Mouse (Mus musculus): ENCODE data around the gene Ly6g5b. TPM values are rescaled to one million over a fixed set of nuclear protein-coding genes. Genes with fewer than 3 reads are reported as not detected.

Gene Ly6g5b
- polyA plus RNA-seq, 1 experiment from 2014 or later: 0.53 TPM

- Histone ChIP-seq H3K4me1 (ENCODE audit: control insufficient read depth, insufficient read depth, low read length) (no peaks in the 10 kb centered on the region), H3K27me3 (ENCODE audit: control insufficient read depth, insufficient read depth, low read length) (no peaks in the 10 kb centered on the region), H3K9me3 (replicated peaks; ENCODE audit: control insufficient read depth, low read length) (no peaks in the 10 kb centered on the region), H3K4me2 (ENCODE audit: low read depth, low read length) (no peak overlapping the region), H3K27ac (ENCODE audit: low read length) (no peak overlapping the region), H3K4me3 (replicated peaks; ENCODE audit: low read length) (no peak overlapping the region), H3K9ac (ENCODE audit: low read length) (no peak overlapping the region), H3K36me3 (ENCODE audit: control insufficient read depth, insufficient read depth, low read length) (peaks cover 15% of the 10 kb centered on the region; the same call in 1 of the 2 replicates)
- 56% methylated on average over 6 of the region's 6 CpGs for WGBS
- ATAC-seq (ENCODE audit: insufficient read depth, low FRiP score): no peak
Observed at GRCm38 (mm10) chr17:35103221-35103690, 12.0 kb downstream of the Ly6g5b start.

- Histone ChIP-seq H3K9ac (ENCODE audit: low read length) (no peak overlapping the region; the same call in 1 of the 2 replicates), H3K36me3 (ENCODE audit: control insufficient read depth, insufficient read depth, low read length) (peaks cover 19% of the 10 kb centered on the region; the same call in 1 of the 2 replicates), H3K27me3 (ENCODE audit: control insufficient read depth, insufficient read depth, low read length) (no peaks in the 10 kb centered on the region), H3K9me3 (replicated peaks; ENCODE audit: control insufficient read depth, low read length) (no peaks in the 10 kb centered on the region), H3K4me2 (ENCODE audit: low read depth, low read length) (no peak overlapping the region), H3K27ac (ENCODE audit: low read length) (no peak overlapping the region), H3K4me1 (ENCODE audit: control insufficient read depth, insufficient read depth, low read length) (no peaks in the 10 kb centered on the region), H3K4me3 (replicated peaks; ENCODE audit: low read length) (no peak overlapping the region)
- WGBS: 71% methylated on average over 8 of the region's 8 CpGs
- no peak; the same call in 1 of the 2 replicates for ATAC-seq (ENCODE audit: insufficient read depth, low FRiP score)
Observed at GRCm38 (mm10) chr17:35102299-35102698, 12.9 kb downstream of the Ly6g5b start.

- no peak overlapping the region for H3K27ac ChIP-seq (ENCODE audit: low read length)
- H3K4me2 ChIP-seq (ENCODE audit: low read depth, low read length): no peak overlapping the region
- H3K36me3 ChIP-seq (ENCODE audit: control insufficient read depth, insufficient read depth, low read length): peaks cover 23% of the 10 kb centered on the region; the same call in 1 of the 2 replicates
- H3K4me1 ChIP-seq (ENCODE audit: control insufficient read depth, insufficient read depth, low read length): no peaks in the 10 kb centered on the region
- H3K27me3 ChIP-seq (ENCODE audit: control insufficient read depth, insufficient read depth, low read length): no peaks in the 10 kb centered on the region
- WGBS: 87% methylated on average over 11 of the region's 11 CpGs
- no peak overlapping the region for H3K9ac ChIP-seq (ENCODE audit: low read length)
- no peaks in the 10 kb centered on the region for H3K9me3 ChIP-seq (replicated peaks; ENCODE audit: control insufficient read depth, low read length)
- no peak overlapping the region for H3K4me3 ChIP-seq (replicated peaks; ENCODE audit: low read length)
- ATAC-seq (ENCODE audit: insufficient read depth, low FRiP score): no peak
Observed at GRCm38 (mm10) chr17:35101161-35101560, 14.1 kb downstream of the Ly6g5b start.

- Histone ChIP-seq H3K9ac (ENCODE audit: low read length) (no peak overlapping the region), H3K4me2 (ENCODE audit: low read depth, low read length) (no peak overlapping the region), H3K27ac (ENCODE audit: low read length) (no peak overlapping the region), H3K36me3 (ENCODE audit: control insufficient read depth, insufficient read depth, low read length) (peaks cover 23% of the 10 kb centered on the region; the same call in 1 of the 2 replicates), H3K27me3 (ENCODE audit: control insufficient read depth, insufficient read depth, low read length) (no peaks in the 10 kb centered on the region), H3K4me3 (replicated peaks; ENCODE audit: low read length) (no peak overlapping the region), H3K4me1 (ENCODE audit: control insufficient read depth, insufficient read depth, low read length) (no peaks in the 10 kb centered on the region), H3K9me3 (replicated peaks; ENCODE audit: control insufficient read depth, low read length) (no peaks in the 10 kb centered on the region)
- WGBS: 52% methylated on average over 10 of the region's 10 CpGs
- no peak for ATAC-seq (ENCODE audit: insufficient read depth, low FRiP score)
Observed at GRCm38 (mm10) chr17:35100196-35100765, 14.9 kb downstream of the Ly6g5b start.

- Histone ChIP-seq H3K27ac (ENCODE audit: low read length) (no peak overlapping the region), H3K4me1 (ENCODE audit: control insufficient read depth, insufficient read depth, low read length) (no peaks in the 10 kb centered on the region), H3K9ac (ENCODE audit: low read length) (no peak overlapping the region), H3K4me2 (ENCODE audit: low read depth, low read length) (no peak overlapping the region), H3K27me3 (ENCODE audit: control insufficient read depth, insufficient read depth, low read length) (no peaks in the 10 kb centered on the region), H3K4me3 (replicated peaks; ENCODE audit: low read length) (no peak overlapping the region), H3K36me3 (ENCODE audit: control insufficient read depth, insufficient read depth, low read length) (peaks cover 21% of the 10 kb centered on the region; the same call in 1 of the 2 replicates), H3K9me3 (replicated peaks; ENCODE audit: control insufficient read depth, low read length) (no peaks in the 10 kb centered on the region)
- ATAC-seq (ENCODE audit: insufficient read depth, low FRiP score): no peak
- 88% methylated on average over 12 of the region's 12 CpGs for WGBS
Observed at GRCm38 (mm10) chr17:35097164-35097655, 18.0 kb downstream of the Ly6g5b start.

- H3K9me3 ChIP-seq (replicated peaks; ENCODE audit: control insufficient read depth, low read length): no peaks in the 10 kb centered on the region
- no peak overlapping the region for H3K27ac ChIP-seq (ENCODE audit: low read length)
- H3K4me2 ChIP-seq (ENCODE audit: low read depth, low read length): no peak overlapping the region
- no peaks in the 10 kb centered on the region for H3K27me3 ChIP-seq (ENCODE audit: control insufficient read depth, insufficient read depth, low read length)
- peaks cover 20% of the 10 kb centered on the region; the same call in 1 of the 2 replicates for H3K36me3 ChIP-seq (ENCODE audit: control insufficient read depth, insufficient read depth, low read length)
- no peaks in the 10 kb centered on the region for H3K4me1 ChIP-seq (ENCODE audit: control insufficient read depth, insufficient read depth, low read length)
- ATAC-seq (ENCODE audit: insufficient read depth, low FRiP score): no peak
- H3K4me3 ChIP-seq (replicated peaks; ENCODE audit: low read length): no peak overlapping the region
- H3K9ac ChIP-seq (ENCODE audit: low read length): no peak overlapping the region
- 87% methylated on average over 12 of the region's 12 CpGs for WGBS
Observed at GRCm38 (mm10) chr17:35096597-35096996, 18.6 kb downstream of the Ly6g5b start.

- WGBS: 87% methylated on average over 15 of the region's 15 CpGs
- Histone ChIP-seq H3K4me1 (ENCODE audit: control insufficient read depth, insufficient read depth, low read length) (peaks cover 4% of the 10 kb centered on the region), H3K27ac (ENCODE audit: low read length) (no peak overlapping the region), H3K9me3 (replicated peaks; ENCODE audit: control insufficient read depth, low read length) (no peaks in the 10 kb centered on the region), H3K4me2 (ENCODE audit: low read depth, low read length) (no peak overlapping the region), H3K9ac (ENCODE audit: low read length) (no peak overlapping the region), H3K27me3 (ENCODE audit: control insufficient read depth, insufficient read depth, low read length) (no peaks in the 10 kb centered on the region), H3K36me3 (ENCODE audit: control insufficient read depth, insufficient read depth, low read length) (peaks cover 23% of the 10 kb centered on the region; the same call in 1 of the 2 replicates), H3K4me3 (replicated peaks; ENCODE audit: low read length) (no peak overlapping the region)
- no peak for ATAC-seq (ENCODE audit: insufficient read depth, low FRiP score)
Observed at GRCm38 (mm10) chr17:35094475-35095365, 20.5 kb downstream of the Ly6g5b start.

GRCm38 (mm10) chr17:35092403-35093198 lies 22.6 kb downstream of the Ly6g5b start:
- H3K9ac ChIP-seq (ENCODE audit: low read length): no peak overlapping the region
- H3K4me2 ChIP-seq (ENCODE audit: low read depth, low read length): no peak overlapping the region
- no peaks in the 10 kb centered on the region for H3K9me3 ChIP-seq (replicated peaks; ENCODE audit: control insufficient read depth, low read length)
- WGBS: 90% methylated on average over 14 of the region's 14 CpGs
- no peak for ATAC-seq (ENCODE audit: insufficient read depth, low FRiP score)
- H3K4me1 ChIP-seq (ENCODE audit: control insufficient read depth, insufficient read depth, low read length): peaks cover 4% of the 10 kb centered on the region
- H3K4me3 ChIP-seq (replicated peaks; ENCODE audit: low read length): no peak overlapping the region
- peaks cover 19% of the 10 kb centered on the region; the same call in 1 of the 2 replicates for H3K36me3 ChIP-seq (ENCODE audit: control insufficient read depth, insufficient read depth, low read length)
- H3K27ac ChIP-seq (ENCODE audit: low read length): no peak overlapping the region
- H3K27me3 ChIP-seq (ENCODE audit: control insufficient read depth, insufficient read depth, low read length): no peaks in the 10 kb centered on the region

Measured in stomach, embryonic 16.5 days (tissue).